Comparison of ENCODE assay signal across 7 mouse cellular contexts in the genomic region with DNA sequence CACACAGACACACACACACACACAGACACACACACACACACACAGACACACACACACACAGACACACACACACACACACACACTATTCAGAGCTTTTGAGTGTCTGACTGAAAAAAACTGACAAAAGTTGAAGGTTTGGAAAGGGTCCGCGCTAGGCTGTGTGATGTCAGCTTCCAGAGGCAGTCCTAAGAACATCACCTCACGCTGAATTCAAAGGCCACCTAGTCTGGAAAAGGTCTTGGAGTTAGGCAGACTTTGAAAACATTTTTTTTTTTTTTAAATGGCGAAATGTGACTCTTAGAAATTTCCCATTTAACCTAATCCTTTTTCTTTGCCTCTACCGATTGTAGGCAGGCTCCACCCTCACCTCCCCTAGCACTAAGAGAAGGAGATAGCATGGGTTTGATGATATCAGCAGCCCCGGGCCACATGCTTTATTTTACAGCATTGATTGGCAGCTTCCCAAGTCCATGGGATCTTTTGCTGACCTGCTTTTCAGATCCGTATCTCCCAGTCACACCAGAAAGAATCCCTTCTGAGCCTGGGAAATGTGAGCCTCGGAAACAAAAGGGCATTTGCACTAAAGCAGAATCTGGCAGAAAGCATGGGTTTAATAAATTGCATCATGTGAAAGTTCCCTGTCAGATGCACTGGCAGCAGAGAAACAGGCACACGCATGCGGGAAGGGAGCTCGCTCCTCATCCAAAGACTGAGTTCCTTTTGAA.
A peak's percentile ranks its signal among the peaks of the same experiment; 100 is the strongest.
DNase-seq lines count a peak whose midpoint lies in the region; ATAC-seq lines count a peak whose summit lies in the region.

No protein-coding gene starts in this region.

- ATAC-seq in hindbrain, embryonic 15.5 days (ENCODE audit: low FRiP score, low read depth): no peak

- peak overlapping the region; percentile 45 for H3K4me3 ChIP-seq in forebrain, embryonic 10.5 days
- H3K4me3 ChIP-seq in hindbrain, embryonic 15.5 days: peak overlapping the region; percentile 8
- peak overlapping the region; percentile 23; the same call in 1 of the 2 replicates for H3K4me3 ChIP-seq in midbrain, embryonic 10.5 days

- no peaks in the 10 kb centered on the region for H3K27me3 ChIP-seq in forebrain, embryonic 10.5 days (ENCODE audit: poor library complexity, severe bottlenecking)
- H3K27me3 ChIP-seq in hindbrain, embryonic 15.5 days: no peaks in the 10 kb centered on the region
- H3K27me3 ChIP-seq in midbrain, embryonic 10.5 days (ENCODE audit: low read depth, poor library complexity, severe bottlenecking): no peaks in the 10 kb centered on the region

- peaks cover 58% of the 10 kb centered on the region for H3K4me1 ChIP-seq in forebrain, embryonic 10.5 days
- peaks cover 45% of the 10 kb centered on the region for H3K4me1 ChIP-seq in hindbrain, embryonic 15.5 days (replicated peaks)
- H3K4me1 ChIP-seq in midbrain, embryonic 10.5 days: peaks cover 58% of the 10 kb centered on the region

- H3K9ac ChIP-seq in hindbrain, embryonic 15.5 days: peak overlapping the region; percentile 25; the same call in 1 of the 2 replicates

- H3K9me3 ChIP-seq in forebrain, embryonic 10.5 days: no peaks in the 10 kb centered on the region
- no peaks in the 10 kb centered on the region for H3K9me3 ChIP-seq in hindbrain, embryonic 15.5 days
- no peaks in the 10 kb centered on the region for H3K9me3 ChIP-seq in midbrain, embryonic 10.5 days (replicated peaks)

- peak overlapping the region; percentile 89 for H3K27ac ChIP-seq in forebrain, embryonic 10.5 days
- peak overlapping the region; percentile 88 for H3K27ac ChIP-seq in hindbrain, embryonic 15.5 days (replicated peaks)
- peak overlapping the region; percentile 93 for H3K27ac ChIP-seq in midbrain, embryonic 10.5 days (replicated peaks)

- peak overlapping the region; percentile 55 for H3K4me2 ChIP-seq in hindbrain, embryonic 15.5 days

- 32% methylated on average over 11 of the region's 11 CpGs for WGBS in forebrain, embryonic 10.5 days
- WGBS in hindbrain, embryonic 15.5 days: 17% methylated on average over 11 of the region's 11 CpGs
- 34% methylated on average over 11 of the region's 11 CpGs for WGBS in midbrain, embryonic 10.5 days

- peak; percentile 90 for DNase-seq in MN1 (ENCODE audit: low spot score)
- DNase-seq in brain, adult 2 months (ENCODE audit: low read depth, low spot score): peak; percentile 78
- peak; percentile 32 for DNase-seq in forebrain, embryonic 10.5 days (ENCODE audit: extremely low spot score, low spot score)
- peak; percentile 44 to 52 for DNase-seq in layer of hippocampus, postnatal 14 days (ENCODE audit: low spot score in 2 of 2)
- DNase-seq in midbrain, embryonic 10.5 days (ENCODE audit: low spot score): peak; percentile 33
- peak; percentile 48 for DNase-seq in thymus, postnatal 0 days (ENCODE audit: low spot score)

- H3K36me3 ChIP-seq in forebrain, embryonic 10.5 days (replicated peaks): no peaks in the 10 kb centered on the region
- H3K36me3 ChIP-seq in hindbrain, embryonic 15.5 days: no peaks in the 10 kb centered on the region
- no peaks in the 10 kb centered on the region for H3K36me3 ChIP-seq in midbrain, embryonic 10.5 days

Comparison
In these comparisons a context has a peak if more than half of its experiments do, and no peak if none do; other contexts are left out.
1. DNase-seq: peak in every context shown above with its lines; median percentile 90 in MN1; 78 in brain, adult 2 months; 48 in layer of hippocampus, postnatal 14 days; 48 in thymus, postnatal 0 days; 33 in midbrain, embryonic 10.5 days; 32 in forebrain, embryonic 10.5 days.